Mouse (Mus musculus) B cell, adult 2 months (primary cell): ENCODE results near the gene Dync1i1.

Experiments
- DNase-seq, 2 experiments: peaks; one replicate each; pipeline ENCODE4 v3.0.0; 2022

Dync1i1 gene

GRCm38 (mm10) chr6:5977238-5977920 is 251.9 kb downstream of the Dync1i1 start:
- DNase-seq: no peak

GRCm38 (mm10) chr6:5991243-5991642 is 265.8 kb downstream of the Dync1i1 start:
- no peak for DNase-seq

- DNase-seq: no peak
These were observed 266.6 kb downstream of the Dync1i1 start for GRCm38 (mm10) chr6:5991817-5992755.

- DNase-seq: no peak
These were observed 267.6 kb downstream of the Dync1i1 start for GRCm38 (mm10) chr6:5993056-5993455.

DNA sequence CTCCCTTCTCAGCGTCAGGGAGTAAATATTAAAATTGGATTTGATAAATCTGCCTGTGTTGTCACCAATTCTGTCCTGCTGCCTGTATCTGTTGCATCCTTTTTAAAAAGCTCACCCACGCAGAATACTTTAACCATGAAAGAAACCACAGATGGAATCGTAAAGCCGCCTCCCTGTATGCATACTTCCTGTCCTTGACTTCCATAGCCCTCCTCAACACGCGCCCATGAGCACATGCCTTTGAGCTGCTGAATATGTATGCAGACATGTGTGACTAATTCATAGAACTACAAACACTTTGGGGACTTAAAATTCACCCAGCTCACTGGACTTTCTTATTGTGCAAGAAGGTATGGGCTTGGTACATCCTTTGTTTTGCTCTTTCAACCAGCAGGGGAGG is 272.1 kb downstream of the Dync1i1 start:
- DNase-seq: no peak

- DNase-seq: no peak
These were observed 276.6 kb downstream of the Dync1i1 start for GRCm38 (mm10) chr6:6002061-6002460.

DNA sequence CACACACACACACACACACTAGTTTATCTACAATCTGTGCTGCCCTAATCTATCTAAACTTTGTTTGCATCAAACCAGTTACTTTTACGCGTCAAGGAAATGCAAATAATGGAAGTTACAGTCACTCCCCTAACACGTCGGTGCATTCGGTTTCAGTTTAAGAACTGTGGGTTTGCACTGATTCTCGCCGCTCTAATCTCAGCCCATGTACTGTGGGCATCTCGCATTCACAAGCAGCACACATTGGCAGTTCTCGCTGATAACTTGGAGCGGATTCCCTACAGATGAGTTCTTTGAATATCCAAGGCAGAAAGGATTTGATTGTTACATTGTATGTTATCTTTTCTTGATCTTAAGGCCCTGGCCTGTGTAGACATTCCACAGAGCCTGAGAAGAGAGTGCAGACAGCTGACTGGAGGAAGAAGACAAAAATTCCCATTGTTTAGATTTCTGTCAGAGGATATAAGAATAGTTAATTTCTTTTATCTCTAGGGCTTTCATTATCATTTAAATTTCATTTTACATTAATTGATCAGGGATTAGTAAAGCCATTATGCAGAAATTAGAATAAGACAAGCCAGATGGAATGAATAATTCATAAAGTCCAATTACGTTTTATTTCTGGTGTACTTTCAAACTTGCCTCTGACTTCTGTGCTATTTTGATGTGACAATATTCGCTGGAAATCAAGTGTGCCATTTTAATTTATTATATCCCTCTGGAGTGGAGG is 279.5 kb downstream of the Dync1i1 start:
- DNase-seq: no peak

GRCm38 (mm10) chr6:6005762-6006431 is 280.5 kb downstream of the Dync1i1 start:
- peak; percentile 40 to 42 for DNase-seq

GRCm38 (mm10) chr6:6011364-6011763 is 285.9 kb downstream of the Dync1i1 start:
- no peak for DNase-seq

GRCm38 (mm10) chr6:6015616-6016015 is 290.2 kb downstream of the Dync1i1 start:
- no peak for DNase-seq

DNA sequence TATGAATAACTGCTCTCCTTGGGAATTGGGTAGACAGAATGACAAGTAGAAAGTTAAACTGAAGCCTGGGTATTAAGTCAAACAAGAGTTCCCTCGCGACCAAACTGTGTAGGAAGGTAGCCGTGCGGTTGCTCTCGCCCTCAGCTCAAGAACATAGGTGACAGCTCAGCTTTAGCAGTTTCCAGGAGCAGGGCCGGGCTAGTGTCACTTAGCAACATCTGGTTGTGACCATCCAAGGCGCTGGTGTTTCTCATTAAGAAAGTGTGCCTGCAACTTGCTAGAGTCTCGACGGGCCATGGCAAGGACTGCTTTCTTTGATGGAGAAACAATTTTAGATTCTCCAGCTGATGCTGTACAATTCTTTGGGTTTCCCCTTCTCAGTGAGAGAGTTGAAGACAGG is 291.5 kb downstream of the Dync1i1 start:
- no peak for DNase-seq

- no peak for DNase-seq
These were observed 298.5 kb downstream of the Dync1i1 start for GRCm38 (mm10) chr6:6023976-6024375.

DNA sequence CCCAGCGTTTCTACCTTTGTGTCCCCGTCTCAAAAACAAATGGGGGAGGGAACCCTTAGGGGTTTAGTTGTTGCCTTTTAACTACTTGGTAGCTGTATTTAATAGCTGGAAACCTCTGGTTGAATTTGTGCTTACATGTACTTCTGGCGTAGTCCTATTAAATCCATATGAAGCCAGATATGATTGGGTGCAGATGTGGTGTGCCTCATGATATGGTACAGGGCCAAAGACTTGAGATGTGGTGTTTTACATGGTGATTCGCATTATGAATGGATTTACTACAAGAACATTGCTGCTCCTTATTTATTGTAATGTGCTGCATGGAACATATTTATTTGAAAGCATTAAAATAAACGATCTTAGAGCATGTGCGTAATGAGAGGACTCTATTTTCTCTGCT is 302.2 kb downstream of the Dync1i1 start:
- DNase-seq: no peak

DNA sequence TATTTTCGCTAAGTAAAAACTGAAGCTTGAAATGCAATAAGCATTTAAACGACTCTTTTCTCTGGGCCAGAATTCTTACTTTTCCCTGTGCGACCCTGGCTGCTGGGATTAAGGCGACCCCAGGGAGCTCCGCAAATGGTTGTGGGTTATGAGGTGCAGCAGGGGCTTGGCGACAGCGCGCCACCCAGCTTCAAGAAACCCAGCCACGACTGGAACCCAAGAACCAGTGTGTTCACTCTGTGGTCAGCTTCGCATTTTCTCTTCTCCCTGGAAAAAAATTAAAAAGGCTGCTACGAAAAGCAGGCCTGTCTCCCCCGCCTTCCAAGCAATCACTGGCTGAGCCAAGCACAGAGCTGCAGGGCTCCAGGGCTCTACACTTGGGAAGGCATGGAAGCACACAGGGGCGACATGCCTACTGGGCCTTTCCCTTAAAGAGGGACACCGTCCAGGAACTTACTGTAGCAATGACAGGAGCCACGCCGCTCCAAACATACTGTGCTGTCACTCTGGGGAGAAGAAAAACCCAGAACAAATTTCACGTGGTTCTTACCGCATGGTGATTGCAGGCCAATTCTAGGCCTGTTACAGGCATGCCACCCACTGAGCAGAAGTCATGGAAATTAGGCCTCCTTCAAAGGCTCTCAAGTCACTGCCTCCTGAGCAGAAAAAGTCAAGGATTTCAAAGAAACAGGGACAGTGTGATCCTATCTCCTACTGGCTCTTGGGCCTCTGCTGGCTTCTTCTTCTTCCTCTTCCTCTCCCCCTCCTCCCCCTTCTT is 313.5 kb downstream of the Dync1i1 start:
- DNase-seq: no peak

DNA sequence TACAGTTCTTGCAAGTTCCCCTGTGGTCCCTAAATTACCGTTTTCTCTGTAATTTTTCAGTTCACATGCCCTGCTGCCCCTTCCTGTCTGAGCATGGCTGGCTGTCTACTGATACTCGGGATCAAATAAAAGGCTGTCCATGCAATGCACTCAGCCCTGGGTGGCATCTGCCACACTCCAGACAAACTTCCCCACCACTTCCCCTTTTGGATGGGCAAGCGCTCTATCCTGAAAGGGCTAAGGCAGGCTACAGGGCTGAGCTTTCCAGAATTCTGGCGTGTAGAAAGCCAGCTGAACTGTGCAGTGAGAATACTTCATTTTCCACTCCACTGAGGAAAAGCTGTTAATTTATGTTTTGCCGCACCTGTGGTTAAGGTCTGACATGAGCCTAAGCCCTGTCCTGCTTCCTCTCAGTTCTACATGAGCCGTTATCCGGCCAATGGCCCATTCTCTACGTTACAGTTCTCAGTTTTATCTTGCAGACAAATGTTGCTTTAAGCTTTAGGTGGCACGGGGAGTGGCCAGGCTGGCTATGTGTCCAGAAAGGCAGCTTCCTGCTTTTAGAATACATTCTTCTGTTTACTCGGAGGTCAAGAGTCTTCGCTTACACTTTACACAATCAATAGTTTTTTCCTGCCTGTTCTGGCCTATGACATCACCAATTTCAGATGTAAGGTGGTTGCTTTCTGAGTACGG is 321.4 kb downstream of the Dync1i1 start:
- no peak for DNase-seq

- DNase-seq: no peak
These were observed 327.3 kb downstream of the Dync1i1 start for GRCm38 (mm10) chr6:6052696-6053095.

GRCm38 (mm10) chr6:6053946-6054345 is 328.5 kb downstream of the Dync1i1 start:
- no peak for DNase-seq

GRCm38 (mm10) chr6:6058548-6058947 is 333.1 kb downstream of the Dync1i1 start:
- no peak for DNase-seq

- no peak for DNase-seq
These were observed 341.8 kb downstream of the Dync1i1 start for GRCm38 (mm10) chr6:6067201-6067600.

DNA sequence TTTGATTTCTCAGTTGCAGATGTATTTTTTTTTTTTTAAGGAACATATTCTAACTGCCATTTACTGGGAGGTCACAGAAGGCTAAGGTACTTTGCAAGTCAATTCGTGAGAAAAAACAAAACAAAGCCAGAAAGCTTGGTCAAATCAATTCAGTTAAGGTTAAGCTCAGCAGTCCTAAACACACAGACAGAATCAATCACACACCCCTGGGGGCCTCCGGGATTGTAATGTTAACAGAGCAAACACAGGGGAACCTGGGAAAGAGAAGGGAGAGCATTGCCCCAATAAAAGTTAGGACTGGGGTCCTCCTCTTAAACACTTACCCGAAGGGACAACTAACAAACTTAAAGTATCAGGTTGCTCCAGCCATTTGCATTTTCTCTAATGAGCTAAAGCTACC is 344.6 kb downstream of the Dync1i1 start:
- DNase-seq: no peak

DNA sequence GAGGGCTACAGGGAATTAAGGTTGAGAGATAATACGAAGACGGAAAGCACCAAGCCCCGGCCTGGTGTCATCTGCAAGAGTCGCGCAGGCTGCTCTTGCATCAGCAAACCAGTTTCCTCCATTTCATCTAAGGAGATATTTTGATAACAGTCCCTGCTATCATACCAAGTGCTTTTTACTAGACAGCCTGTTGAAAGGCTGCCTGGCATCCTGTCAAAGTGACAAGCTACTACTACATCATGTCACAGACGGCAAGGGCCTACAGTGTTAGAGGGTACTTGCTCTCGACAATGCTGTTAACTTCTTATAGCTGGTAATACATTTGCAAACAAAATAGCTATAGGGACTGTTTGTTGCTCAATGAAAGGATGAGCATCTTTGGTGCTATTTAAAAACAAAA is 345.6 kb downstream of the Dync1i1 start:
- DNase-seq: no peak
